Mouse (Mus musculus): ENCODE measurements at regions not wholly inside any gene's neighbourhood (a gene's known extent, or its start where the extent isn't known, plus 50 kb on each side); places are given as distances from the start of the nearest gene placed in this dataset.

DNA sequence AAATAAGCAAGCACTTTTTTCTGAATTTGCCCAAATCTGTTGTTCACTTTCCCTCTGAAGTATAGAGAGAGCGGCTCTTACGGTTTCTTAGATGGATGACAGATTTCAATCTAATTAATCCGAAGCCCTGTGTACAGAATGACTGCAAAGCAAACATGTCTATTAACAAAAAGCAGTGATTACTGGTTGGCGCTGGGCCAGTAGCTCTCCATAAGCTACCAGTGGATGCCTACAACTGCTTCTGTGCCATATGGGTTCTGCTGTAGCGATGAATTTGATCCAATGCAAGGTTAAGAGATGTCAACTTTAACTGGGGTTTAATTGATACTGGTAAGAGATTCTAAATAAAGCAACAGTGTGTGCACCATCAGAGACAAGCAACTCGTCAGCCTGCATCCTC, 162.3 kb downstream of the Rwdd3 start:
- no peak for ATAC-seq (ENCODE audit: insufficient number of reproducible peaks, low FRiP score, low TSS enrichment, low read depth)
- H3K9ac ChIP-seq = no peak overlapping the region
- no peaks in the 10 kb centered on the region for H3K27me3 ChIP-seq
- WGBS = 72% methylated on average over 6 of the region's 6 CpGs
- H3K36me3 ChIP-seq = no peaks in the 10 kb centered on the region
- H3K4me2 ChIP-seq = no peak overlapping the region
- no peaks in the 10 kb centered on the region for H3K9me3 ChIP-seq
- no peak overlapping the region for H3K4me3 ChIP-seq
- H3K4me1 ChIP-seq = no peaks in the 10 kb centered on the region
- no peak overlapping the region for H3K27ac ChIP-seq

DNA sequence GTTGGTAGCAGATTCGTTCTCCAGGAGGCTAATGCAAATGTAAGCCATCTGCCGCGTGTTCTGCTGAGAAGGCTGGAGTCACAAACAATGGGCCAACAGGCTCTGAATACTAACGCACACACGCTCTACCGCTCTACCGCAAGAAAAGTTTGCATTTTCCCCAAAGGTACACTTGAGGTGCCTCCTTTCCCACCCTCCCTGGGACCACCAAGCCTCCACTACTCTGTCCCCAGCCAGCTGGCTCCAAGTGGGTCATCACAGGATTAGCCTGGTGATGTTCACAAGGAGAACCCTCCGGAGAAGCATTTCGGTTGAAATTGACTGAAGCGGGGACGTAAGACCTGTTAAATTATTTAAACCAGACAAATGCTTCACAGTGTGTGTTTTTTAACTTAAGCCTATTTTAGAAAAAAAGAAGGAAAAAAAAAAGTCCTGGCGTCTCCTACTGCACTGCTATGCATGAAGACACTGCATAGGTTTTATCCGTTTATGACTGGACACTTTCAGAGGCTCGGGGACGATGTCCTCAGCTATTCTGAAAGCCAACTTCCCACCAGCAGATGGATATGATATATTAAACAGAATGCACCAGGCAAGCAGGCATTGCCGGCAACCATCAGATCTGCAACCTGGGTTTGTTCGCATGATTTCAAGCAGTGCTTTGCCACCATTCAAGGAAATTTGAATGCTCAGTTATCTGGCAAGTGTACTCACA, 187.8 kb downstream of the Rwdd3 start:
- Histone ChIP-seq H3K4me1 (no peaks in the 10 kb centered on the region), H3K9me3 (no peaks in the 10 kb centered on the region), H3K27ac (no peak overlapping the region), H3K27me3 (no peaks in the 10 kb centered on the region), H3K36me3 (no peaks in the 10 kb centered on the region), H3K9ac (no peak overlapping the region), H3K4me2 (no peak overlapping the region), H3K4me3 (no peak overlapping the region)
- ATAC-seq (ENCODE audit: insufficient number of reproducible peaks, low FRiP score, low TSS enrichment, low read depth) = no peak
- WGBS = 40% methylated on average over 17 of the region's 17 CpGs

DNA sequence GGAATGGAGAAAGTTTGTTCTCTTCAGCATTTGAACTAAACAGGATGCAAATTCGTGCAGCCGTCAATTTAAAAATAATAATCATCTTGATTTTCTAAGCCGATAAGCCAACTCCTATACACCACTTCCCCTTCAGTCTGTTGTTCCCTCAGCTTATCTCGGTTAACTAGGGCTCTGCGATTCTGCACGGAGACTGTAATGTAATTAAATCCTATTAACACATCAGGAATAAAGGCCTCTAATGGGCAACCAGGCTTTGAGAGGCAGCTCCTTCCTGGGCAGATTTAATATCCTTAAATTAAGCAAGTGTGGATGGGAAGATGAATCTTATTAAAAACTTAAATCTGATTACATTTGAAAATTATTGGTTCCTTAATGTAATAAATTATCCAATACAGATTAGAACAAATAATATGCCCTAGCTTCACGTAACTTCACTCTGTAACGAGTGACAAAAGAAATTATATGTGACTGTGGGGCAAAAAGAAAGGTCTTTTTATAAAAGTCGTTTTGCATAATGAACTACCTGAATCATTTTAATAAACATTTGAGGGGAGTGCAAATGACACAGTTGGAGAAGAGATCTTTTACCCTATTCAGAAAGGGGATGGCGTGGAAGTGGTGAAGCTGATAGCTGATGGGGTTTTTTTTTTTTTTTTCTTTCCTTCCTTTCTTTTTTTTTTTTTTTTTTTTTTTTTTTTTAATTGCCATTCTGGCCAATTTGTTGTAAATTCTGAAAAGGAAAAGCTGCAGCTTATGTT, 188.5 kb downstream of the Rwdd3 start:
- H3K4me2 ChIP-seq = no peak overlapping the region

DNA sequence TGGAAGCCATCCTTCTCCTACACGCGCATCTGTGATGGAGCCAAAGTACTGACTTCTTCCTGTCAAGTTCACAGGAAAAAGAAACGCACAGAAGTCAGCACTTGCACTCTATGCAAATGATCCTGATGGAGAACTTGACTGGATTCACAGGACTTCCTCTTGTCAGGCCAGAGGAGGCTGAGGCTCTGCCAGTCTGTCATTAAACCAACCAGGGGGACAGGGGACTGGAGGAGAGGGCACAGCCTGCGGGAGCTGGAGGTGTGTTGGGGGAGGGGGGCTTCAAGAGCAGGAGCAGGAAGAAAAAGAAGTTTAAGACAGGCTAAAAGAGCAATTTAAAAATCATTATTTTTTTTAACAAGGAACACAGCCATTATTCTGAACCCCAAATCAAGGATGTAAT, 189.3 kb downstream of the Rwdd3 start:
- Histone ChIP-seq H3K27ac (no peak overlapping the region), H3K4me1 (no peaks in the 10 kb centered on the region), H3K9me3 (no peaks in the 10 kb centered on the region), H3K36me3 (no peaks in the 10 kb centered on the region), H3K4me3 (no peak overlapping the region), H3K9ac (no peak overlapping the region), H3K4me2 (no peak overlapping the region), H3K27me3 (no peaks in the 10 kb centered on the region)
- WGBS = 42% methylated on average over 4 of the region's 4 CpGs
- no peak for ATAC-seq (ENCODE audit: insufficient number of reproducible peaks, low FRiP score, low TSS enrichment, low read depth)

More for the DNA sequence above, 188.5 kb downstream of the Rwdd3 start:
- Histone ChIP-seq H3K9ac (no peak overlapping the region), H3K36me3 (no peaks in the 10 kb centered on the region), H3K27ac (no peak overlapping the region), H3K27me3 (no peaks in the 10 kb centered on the region), H3K4me3 (no peak overlapping the region), H3K9me3 (no peaks in the 10 kb centered on the region), H3K4me1 (no peaks in the 10 kb centered on the region)
- no peak for ATAC-seq (ENCODE audit: insufficient number of reproducible peaks, low FRiP score, low TSS enrichment, low read depth)
- WGBS = 35% methylated on average over 10 of the region's 10 CpGs

DNA sequence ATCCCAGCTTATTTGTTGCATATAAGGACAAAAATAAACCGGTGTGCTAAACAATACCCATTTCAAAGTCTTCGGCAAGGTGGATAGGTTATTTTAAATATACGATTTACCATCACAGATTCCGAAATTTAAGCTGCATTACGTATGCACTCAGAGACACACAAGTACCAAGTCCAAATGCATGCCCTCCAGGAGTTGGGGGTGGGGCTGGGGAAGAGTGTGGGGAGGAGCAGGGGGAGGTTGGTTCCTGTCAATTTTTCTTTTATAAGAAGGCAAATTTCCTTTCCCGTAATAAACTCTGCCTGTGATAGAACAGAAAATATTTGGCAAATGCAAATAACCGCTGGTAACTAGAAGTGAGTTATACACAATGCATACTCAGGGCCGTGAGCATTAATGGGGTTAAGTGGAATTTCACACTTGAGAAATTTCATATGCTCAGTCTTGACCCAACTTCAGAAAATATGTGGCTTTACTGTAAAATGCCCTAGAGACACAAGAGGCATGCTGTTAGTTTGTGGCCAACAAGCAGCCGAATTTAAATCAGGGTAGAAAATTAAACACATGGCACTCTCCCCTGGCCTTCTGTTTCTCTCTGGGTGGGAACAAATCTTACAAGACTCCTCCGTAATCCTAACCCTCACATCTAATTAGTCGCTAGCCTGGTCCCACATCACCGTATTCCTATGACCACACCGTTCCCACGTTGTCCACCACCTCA, 200.6 kb downstream of the Rwdd3 start:
- Histone ChIP-seq H3K9ac (no peak overlapping the region), H3K4me1 (no peaks in the 10 kb centered on the region; the same call in 1 of the 2 replicates), H3K4me2 (no peak overlapping the region), H3K36me3 (no peaks in the 10 kb centered on the region), H3K27me3 (no peaks in the 10 kb centered on the region), H3K4me3 (no peak overlapping the region), H3K9me3 (no peaks in the 10 kb centered on the region), H3K27ac (no peak overlapping the region)
- WGBS = 53% methylated on average over 14 of the region's 14 CpGs
- ATAC-seq (ENCODE audit: insufficient number of reproducible peaks, low FRiP score, low TSS enrichment, low read depth) = no peak

DNA sequence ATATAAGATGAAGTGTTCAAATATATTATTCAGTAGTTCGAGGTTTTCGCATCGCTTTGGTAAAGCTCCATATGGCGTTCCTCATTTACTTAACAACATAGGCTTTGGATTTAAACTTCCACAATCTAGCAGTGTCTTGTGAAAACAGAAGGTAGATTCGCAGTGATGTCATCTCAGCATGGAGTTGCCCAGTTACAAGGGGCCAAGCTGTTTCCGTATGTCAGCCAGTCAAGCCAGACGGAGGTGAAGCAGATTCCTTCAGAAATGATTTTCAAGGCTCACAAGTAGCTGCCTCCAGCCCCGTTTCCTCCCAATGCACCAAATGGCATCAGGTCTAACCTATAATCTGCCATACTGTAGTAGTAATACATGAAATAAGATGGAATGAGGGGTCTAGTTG, 224.6 kb downstream of the Rwdd3 start:
- no peak for ATAC-seq (ENCODE audit: insufficient number of reproducible peaks, low FRiP score, low TSS enrichment, low read depth)

DNA sequence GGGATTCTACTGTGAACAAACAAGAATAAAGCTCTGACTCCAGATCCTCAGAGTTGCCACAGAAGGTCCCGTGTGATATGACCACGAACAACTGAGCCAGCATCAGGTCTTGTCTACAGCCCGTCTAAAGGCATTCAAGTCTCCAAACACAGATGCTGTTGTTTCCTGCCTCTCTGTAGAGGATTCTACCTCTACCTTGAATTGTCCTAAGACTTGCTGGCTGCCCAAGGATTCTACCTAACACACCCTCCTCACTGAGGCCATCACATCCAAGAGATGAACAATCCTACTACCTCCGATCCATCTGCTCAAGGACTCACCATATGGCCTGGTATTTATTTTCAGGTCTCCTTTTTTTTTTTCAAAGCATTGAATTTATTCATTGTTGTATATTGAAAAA, 237.1 kb downstream of the Rwdd3 start:
- no peak overlapping the region for H3K4me2 ChIP-seq
- H3K27ac ChIP-seq = no peak overlapping the region
- ATAC-seq (ENCODE audit: insufficient number of reproducible peaks, low FRiP score, low TSS enrichment, low read depth) = no peak
- no peak overlapping the region for H3K4me3 ChIP-seq
- WGBS = 92% methylated on average over 4 of the region's 4 CpGs
- no peak overlapping the region for H3K9ac ChIP-seq
- no peaks in the 10 kb centered on the region for H3K4me1 ChIP-seq
- H3K9me3 ChIP-seq = no peaks in the 10 kb centered on the region
- H3K36me3 ChIP-seq = no peaks in the 10 kb centered on the region
- H3K27me3 ChIP-seq = no peaks in the 10 kb centered on the region

More for the DNA sequence above, 224.6 kb downstream of the Rwdd3 start:
- Histone ChIP-seq H3K4me3 (no peak overlapping the region), H3K27ac (no peak overlapping the region), H3K9ac (no peak overlapping the region), H3K9me3 (no peaks in the 10 kb centered on the region), H3K4me2 (no peak overlapping the region), H3K4me1 (no peaks in the 10 kb centered on the region), H3K27me3 (no peaks in the 10 kb centered on the region), H3K36me3 (no peaks in the 10 kb centered on the region)
- WGBS = 80% methylated on average over 8 of the region's 8 CpGs

DNA sequence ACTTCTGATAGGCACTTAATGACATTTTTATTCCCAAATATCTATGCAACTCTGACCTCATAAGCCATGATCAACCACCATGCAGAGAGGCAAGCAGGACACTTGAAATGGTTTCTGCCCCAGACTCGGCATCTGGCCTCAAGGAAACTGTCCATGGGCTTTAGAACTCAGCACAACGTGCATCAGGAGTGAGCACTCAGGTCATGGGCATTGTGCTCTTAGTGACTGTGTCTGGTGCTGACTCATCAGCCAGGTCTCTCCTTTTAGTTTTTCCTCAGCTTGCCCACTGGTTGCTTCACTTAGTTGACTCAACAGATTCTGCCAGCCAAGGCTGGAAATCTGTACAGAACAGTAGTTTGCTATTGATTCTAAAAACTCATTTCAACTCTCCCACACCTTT, 251.1 kb downstream of the Rwdd3 start:
- no peaks in the 10 kb centered on the region for H3K27me3 ChIP-seq
- H3K9ac ChIP-seq = no peak overlapping the region
- no peaks in the 10 kb centered on the region for H3K9me3 ChIP-seq
- 80% methylated on average over 2 of the region's 2 CpGs for WGBS
- H3K4me1 ChIP-seq = no peaks in the 10 kb centered on the region
- ATAC-seq (ENCODE audit: insufficient number of reproducible peaks, low FRiP score, low TSS enrichment, low read depth) = no peak
- no peak overlapping the region for H3K27ac ChIP-seq
- H3K4me2 ChIP-seq = no peak overlapping the region
- no peak overlapping the region for H3K4me3 ChIP-seq
- H3K36me3 ChIP-seq = no peaks in the 10 kb centered on the region

DNA sequence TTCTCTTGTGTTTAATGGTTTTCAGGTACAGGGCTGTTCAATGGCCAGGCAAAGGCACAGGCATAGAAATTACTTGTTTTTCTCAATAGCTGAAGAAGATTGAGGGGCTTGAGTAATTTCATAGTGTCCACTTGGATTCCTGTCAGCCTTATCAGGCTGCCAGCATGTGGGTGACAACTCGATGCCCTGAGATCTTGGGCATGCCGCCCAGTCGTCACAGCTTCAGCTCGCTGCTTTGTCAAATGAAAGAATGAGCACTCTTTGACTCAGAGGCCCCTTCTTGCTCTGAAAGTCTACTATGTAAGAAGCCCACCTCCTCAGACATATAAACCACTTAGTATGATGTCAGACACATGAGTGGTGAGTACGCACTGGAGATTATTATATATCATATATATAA, 272.6 kb downstream of the Rwdd3 start:
- 82% methylated on average over 5 of the region's 5 CpGs for WGBS
- H3K36me3 ChIP-seq = no peaks in the 10 kb centered on the region
- no peaks in the 10 kb centered on the region for H3K27me3 ChIP-seq
- no peaks in the 10 kb centered on the region for H3K4me1 ChIP-seq
- no peaks in the 10 kb centered on the region for H3K9me3 ChIP-seq
- no peak overlapping the region for H3K4me2 ChIP-seq
- H3K27ac ChIP-seq = no peak overlapping the region
- no peak overlapping the region for H3K9ac ChIP-seq
- ATAC-seq (ENCODE audit: insufficient number of reproducible peaks, low FRiP score, low TSS enrichment, low read depth) = no peak
- H3K4me3 ChIP-seq = no peak overlapping the region

DNA sequence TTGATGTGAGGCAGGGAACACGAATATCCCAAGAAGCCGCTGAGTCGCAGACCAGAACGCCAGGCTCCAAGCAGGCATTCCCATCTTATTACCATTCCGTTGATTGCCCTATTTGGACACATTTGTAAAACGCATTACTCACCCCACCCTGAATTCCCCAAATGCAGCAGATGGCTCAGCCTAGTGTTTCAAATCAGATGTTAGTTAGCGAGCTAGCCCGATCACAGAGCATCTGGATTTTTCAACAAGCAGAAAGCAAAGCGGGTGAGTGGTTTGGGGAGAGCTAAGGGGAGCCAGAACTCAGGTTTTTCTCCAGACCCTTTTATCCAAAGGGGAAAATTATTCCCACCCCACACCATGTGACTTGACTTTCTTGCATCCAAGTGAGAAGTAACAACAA, 273.2 kb downstream of the Rwdd3 start:
- ATAC-seq (ENCODE audit: insufficient number of reproducible peaks, low FRiP score, low TSS enrichment, low read depth) = peak; percentile 10; the same call in 1 of the 2 replicates
- no peaks in the 10 kb centered on the region for H3K4me1 ChIP-seq
- H3K27ac ChIP-seq = 0 out of 2 replicates have a peak overlapping the region, but pooled peaks have one; percentile 14
- H3K36me3 ChIP-seq = no peaks in the 10 kb centered on the region
- 42% methylated on average over 9 of the region's 9 CpGs for WGBS
- H3K4me2 ChIP-seq = no peak overlapping the region
- H3K27me3 ChIP-seq = no peaks in the 10 kb centered on the region
- no peak overlapping the region for H3K9ac ChIP-seq
- H3K9me3 ChIP-seq = no peaks in the 10 kb centered on the region
- no peak overlapping the region for H3K4me3 ChIP-seq

DNA sequence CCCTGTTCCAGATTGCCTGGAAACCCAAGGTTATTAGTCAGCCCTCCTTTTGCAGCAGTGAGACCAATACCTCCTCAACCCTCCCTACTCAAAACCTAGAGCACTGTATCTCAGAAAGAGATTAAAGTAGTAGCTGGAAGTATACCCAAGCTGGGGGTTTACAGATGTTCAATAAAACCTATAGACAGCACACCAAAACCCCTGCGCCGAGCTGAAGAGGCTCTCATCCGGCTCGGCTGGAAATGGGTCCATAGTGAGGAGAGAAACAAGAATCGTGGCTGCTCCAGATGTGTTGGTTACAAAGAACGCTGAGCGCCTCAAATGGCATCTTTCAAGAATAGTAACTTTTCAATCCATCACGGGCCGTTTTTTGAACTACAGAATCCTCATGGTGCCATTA, 273.7 kb downstream of the Rwdd3 start:
- ATAC-seq (ENCODE audit: insufficient number of reproducible peaks, low FRiP score, low TSS enrichment, low read depth) = no peak
- H3K4me2 ChIP-seq = no peak overlapping the region
- H3K9me3 ChIP-seq = no peaks in the 10 kb centered on the region
- no peak overlapping the region for H3K4me3 ChIP-seq
- no peaks in the 10 kb centered on the region for H3K36me3 ChIP-seq
- 55% methylated on average over 9 of the region's 9 CpGs for WGBS
- H3K9ac ChIP-seq = no peak overlapping the region
- no peaks in the 10 kb centered on the region for H3K4me1 ChIP-seq
- H3K27ac ChIP-seq = no peak overlapping the region
- no peaks in the 10 kb centered on the region for H3K27me3 ChIP-seq

DNA sequence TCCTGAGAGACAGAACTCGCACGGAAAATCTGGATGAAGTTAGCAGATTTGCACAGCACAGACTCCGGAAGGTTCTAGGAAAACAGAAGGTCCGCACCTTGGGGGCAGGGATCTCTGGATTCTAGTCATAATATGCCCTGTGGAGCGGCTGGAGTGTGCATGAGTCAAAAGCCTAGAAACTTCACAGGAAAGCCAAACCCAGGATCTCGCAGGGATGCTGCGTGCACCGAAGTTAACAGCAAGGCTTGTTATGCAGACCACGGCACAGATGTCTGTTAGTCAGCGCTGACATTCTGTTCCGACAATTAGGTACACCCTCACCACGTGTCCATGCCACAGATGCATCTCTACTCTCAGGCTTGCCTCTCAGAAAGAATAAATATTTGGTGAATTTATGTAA, 274.3 kb downstream of the Rwdd3 start:
- 71% methylated on average over 12 of the region's 12 CpGs for WGBS

More for the DNA sequence above, 274.3 kb downstream of the Rwdd3 start:
- Histone ChIP-seq H3K9me3 (no peaks in the 10 kb centered on the region), H3K27ac (no peak overlapping the region), H3K4me1 (no peaks in the 10 kb centered on the region), H3K4me2 (no peak overlapping the region), H3K9ac (no peak overlapping the region), H3K36me3 (no peaks in the 10 kb centered on the region), H3K27me3 (no peaks in the 10 kb centered on the region), H3K4me3 (no peak overlapping the region)
- no peak for ATAC-seq (ENCODE audit: insufficient number of reproducible peaks, low FRiP score, low TSS enrichment, low read depth)
